Mouse (Mus musculus) stomach, embryonic 15.5 days (tissue): ENCODE measurements at regions not wholly inside any gene's neighbourhood (a gene's known extent, or its start where the extent isn't known, plus 50 kb on each side); places are given as distances from the start of the nearest gene placed in this dataset.

Experiments
- ATAC-seq: fragments of 200-750 bp; cut with Nextera tagmentation; 2 replicates; pipeline ENCODE4 v1.8.0; 2017; ENCODE audit warnings: low read depth, moderate number of reproducible peaks, moderate TSS enrichment; ENCODE audit not compliant: insufficient read depth, low FRiP score
- H3K27ac ChIP-seq: fragments of 300-500 bp; sonication (generic); 2 replicates; pipeline ENCODE4 v1.5.1; 2015; ENCODE audit warnings: mild to moderate bottlenecking, inconsistent platforms
- H3K27me3 ChIP-seq: fragments of 300-500 bp; sonication (generic); replicated peaks from 2 replicates; pipeline ENCODE4 v1.6.1; 2015; ENCODE audit warnings: inconsistent platforms
- H3K36me3 ChIP-seq: fragments of 300-500 bp; sonication (generic); 2 replicates; pipeline ENCODE4 v1.6.1; 2015; ENCODE audit warnings: inconsistent platforms
- H3K4me1 ChIP-seq: fragments of 300-500 bp; sonication (generic); 2 replicates; pipeline ENCODE4 v1.6.1; 2015; ENCODE audit warnings: inconsistent platforms
- H3K4me2 ChIP-seq: fragments of 300-500 bp; sonication (generic); 2 replicates; pipeline ENCODE4 v1.6.1; 2015; ENCODE audit warnings: mild to moderate bottlenecking, inconsistent platforms
- H3K4me3 ChIP-seq: fragments of 300-500 bp; sonication (generic); replicated peaks from 2 replicates; pipeline ENCODE4 v1.5.1; 2015; ENCODE audit warnings: inconsistent platforms
- H3K9ac ChIP-seq: fragments of 300-500 bp; sonication (generic); 2 replicates; pipeline ENCODE4 v1.6.1; 2015; ENCODE audit warnings: inconsistent platforms
- H3K9me3 ChIP-seq: fragments of 300-500 bp; sonication (generic); 2 replicates; pipeline ENCODE4 v1.6.1; 2016; ENCODE audit warnings: inconsistent platforms
- WGBS: fragments of 180-500 bp; shearing (Covaris S2); methylation state at CpG from one replicate; pipeline ENCODE4 v1.1.7; 2015; 5-methylcytosine and 5-hydroxymethylcytosine counted together

DNA sequence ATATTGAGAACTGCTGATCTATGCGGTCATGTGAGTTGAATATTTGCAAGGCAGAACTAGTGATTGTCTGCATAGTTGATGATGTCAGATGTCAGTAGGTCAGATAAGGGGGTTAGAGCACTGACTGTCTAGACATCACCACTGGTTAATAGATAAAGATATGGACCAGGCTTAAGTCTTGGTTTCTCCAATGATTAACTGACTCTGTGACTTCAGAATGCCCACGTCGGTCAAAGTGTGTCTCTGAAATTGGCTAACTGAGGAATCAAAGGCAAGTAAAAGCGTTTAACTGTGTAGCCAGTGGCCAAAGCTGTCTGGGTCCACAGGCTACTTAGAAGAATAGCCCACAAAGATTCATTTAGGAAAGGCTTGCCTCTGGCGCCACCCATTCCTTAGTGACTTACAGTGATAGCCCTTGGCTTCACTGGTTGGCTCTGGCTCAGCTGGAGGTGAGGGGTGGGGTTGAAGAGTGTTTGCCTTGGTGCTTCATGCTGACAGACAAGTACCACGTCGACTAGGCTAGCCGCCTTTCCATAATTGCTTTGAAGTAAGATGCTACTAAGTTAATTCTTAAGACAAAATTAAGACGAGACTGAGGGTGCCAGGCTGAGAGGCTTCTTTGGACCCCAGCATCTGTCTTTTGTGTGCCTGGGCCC, 463.1 kb downstream of the Insc start:
- 63% methylated on average over 9 of the region's 9 CpGs for WGBS
- H3K9ac ChIP-seq: no peak overlapping the region
- ATAC-seq: no peak
- H3K36me3 ChIP-seq: no peaks in the 10 kb centered on the region
- no peaks in the 10 kb centered on the region for H3K9me3 ChIP-seq
- no peak overlapping the region for H3K27ac ChIP-seq
- no peaks in the 10 kb centered on the region for H3K27me3 ChIP-seq
- no peaks in the 10 kb centered on the region for H3K4me1 ChIP-seq
- no peak overlapping the region for H3K4me2 ChIP-seq
- no peak overlapping the region for H3K4me3 ChIP-seq

DNA sequence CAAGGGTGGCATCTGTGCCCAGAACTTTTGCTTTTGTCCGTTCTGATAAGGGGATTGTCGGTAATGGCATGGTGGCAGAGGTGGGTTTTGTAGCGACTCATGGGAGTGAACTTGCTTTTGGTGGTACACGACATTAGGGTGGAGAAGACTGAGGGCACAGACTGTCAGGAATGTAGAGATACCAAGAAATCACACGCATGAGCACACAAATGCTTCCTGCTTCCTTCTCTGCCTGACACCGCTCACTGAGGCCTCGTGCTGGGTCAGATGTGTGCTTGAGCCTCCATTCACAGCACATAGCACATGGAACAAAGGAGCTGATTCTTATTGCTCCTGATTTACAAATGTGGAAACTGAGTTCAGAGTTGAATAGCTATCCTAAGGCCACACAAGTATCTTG, 465.3 kb downstream of the Insc start:
- ATAC-seq: no peak
- no peaks in the 10 kb centered on the region for H3K9me3 ChIP-seq
- no peaks in the 10 kb centered on the region for H3K4me1 ChIP-seq
- 84% methylated on average over 7 of the region's 7 CpGs for WGBS
- no peaks in the 10 kb centered on the region for H3K36me3 ChIP-seq
- H3K4me3 ChIP-seq: no peak overlapping the region
- H3K4me2 ChIP-seq: no peak overlapping the region
- H3K27me3 ChIP-seq: no peaks in the 10 kb centered on the region
- no peak overlapping the region for H3K9ac ChIP-seq
- H3K27ac ChIP-seq: no peak overlapping the region

DNA sequence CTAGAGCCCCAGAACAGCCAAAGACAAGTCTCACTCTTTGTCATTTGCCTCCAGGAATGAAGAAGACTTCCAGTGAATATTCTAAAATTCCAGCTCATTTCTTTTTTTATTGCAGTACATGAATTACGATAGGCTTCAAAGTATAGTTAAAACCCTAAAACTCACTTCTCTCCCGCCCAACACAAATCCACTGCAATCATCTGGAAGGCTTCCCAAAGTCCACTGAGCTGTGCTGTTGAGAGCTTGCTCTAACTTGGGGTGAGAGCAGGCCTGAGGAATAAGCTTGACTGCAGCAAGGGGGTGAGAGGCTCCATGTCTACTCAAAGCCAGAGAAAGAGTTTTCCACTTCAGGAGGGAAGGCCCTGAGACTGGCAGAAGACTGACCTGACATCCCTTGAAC, 466.5 kb downstream of the Insc start:
- no peaks in the 10 kb centered on the region for H3K9me3 ChIP-seq
- H3K9ac ChIP-seq: no peak overlapping the region
- 69% methylated on average over 2 of the region's 2 CpGs for WGBS
- H3K4me1 ChIP-seq: no peaks in the 10 kb centered on the region
- no peaks in the 10 kb centered on the region for H3K27me3 ChIP-seq
- no peak overlapping the region for H3K4me2 ChIP-seq
- no peak overlapping the region for H3K27ac ChIP-seq
- no peak overlapping the region for H3K4me3 ChIP-seq
- H3K36me3 ChIP-seq: no peaks in the 10 kb centered on the region
- no peak for ATAC-seq

DNA sequence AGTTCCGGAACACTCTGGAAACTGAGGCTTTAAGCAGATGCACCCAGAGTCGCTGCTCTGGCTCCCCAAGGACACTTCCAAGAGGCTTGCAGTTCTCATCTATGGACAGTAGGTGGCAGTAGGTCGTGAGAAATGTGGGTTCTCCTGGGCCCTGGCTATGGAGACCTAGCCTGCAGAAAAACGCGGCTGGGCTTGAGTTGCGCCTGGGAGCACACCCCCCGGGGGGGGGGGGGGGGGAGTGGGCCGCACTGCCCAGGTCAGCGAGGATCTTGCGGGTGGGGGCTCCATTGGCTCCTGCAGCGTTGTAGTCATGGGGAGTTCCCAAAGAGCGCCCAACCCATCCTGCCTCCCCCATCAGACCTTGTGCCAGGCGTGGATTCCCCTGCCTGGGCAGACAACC, 473.3 kb downstream of the Insc start:
- WGBS: under 1% methylated on average over 13 of the region's 13 CpGs
- H3K9ac ChIP-seq: no peak overlapping the region
- H3K27ac ChIP-seq: no peak overlapping the region
- no peaks in the 10 kb centered on the region for H3K9me3 ChIP-seq
- no peaks in the 10 kb centered on the region for H3K27me3 ChIP-seq
- ATAC-seq: peak; percentile 90
- H3K4me1 ChIP-seq: peaks cover 7% of the 10 kb centered on the region; the same call in 1 of the 2 replicates
- H3K4me2 ChIP-seq: peak overlapping the region; percentile 69
- H3K36me3 ChIP-seq: no peaks in the 10 kb centered on the region
- H3K4me3 ChIP-seq: peak overlapping the region; percentile 32

DNA sequence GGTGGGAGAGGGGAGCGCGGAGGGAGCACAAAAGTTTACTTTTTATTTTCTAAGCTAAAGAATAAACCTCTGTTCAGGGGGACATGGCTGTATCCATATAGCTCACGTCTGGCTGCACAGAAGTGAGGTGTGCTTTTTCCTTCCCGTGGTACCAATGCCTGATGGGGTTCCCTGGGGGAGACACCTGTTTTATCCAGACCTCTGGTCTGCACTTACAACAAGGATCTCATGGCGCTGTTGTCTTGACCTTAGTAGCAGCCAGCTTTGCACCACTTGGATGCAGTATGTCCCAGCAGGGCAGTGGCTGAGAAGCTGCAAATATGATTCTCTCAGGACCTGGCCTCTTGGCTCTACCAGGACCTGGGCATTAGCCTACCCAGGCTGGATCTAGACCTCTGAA, 473.8 kb downstream of the Insc start:
- Histone ChIP-seq H3K27me3 (no peaks in the 10 kb centered on the region), H3K9ac (no peak overlapping the region), H3K4me2 (peak overlapping the region; percentile 69), H3K4me3 (peak overlapping the region; percentile 32), H3K4me1 (peaks cover 7% of the 10 kb centered on the region; the same call in 1 of the 2 replicates), H3K27ac (no peak overlapping the region), H3K36me3 (no peaks in the 10 kb centered on the region), H3K9me3 (no peaks in the 10 kb centered on the region)
- WGBS: 7% methylated on average over 5 of the region's 5 CpGs
- ATAC-seq: peak; percentile 27; the same call in 1 of the 2 replicates

DNA sequence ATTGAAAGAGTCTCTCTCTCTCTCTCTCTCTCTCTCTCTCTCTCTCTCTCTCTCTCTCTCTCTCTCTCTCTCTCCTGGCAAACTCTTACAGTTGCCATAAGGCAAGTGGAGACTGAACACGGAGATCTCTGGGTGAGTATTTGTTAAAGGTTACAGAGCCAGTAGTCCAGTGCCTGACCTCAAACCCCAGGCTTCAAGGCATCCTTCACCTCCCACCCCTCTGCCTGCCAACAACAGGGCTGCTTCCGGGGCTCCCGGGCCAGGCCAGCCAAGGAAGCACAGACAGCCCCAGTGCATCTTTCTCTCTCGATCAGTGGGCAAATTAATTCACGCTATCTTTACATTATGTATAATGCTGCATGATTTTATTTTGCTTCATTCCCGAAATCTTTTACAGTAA, 474.2 kb downstream of the Insc start:
- WGBS: 49% methylated on average over 6 of the region's 6 CpGs
- H3K9ac ChIP-seq: no peak overlapping the region
- H3K4me1 ChIP-seq: peaks cover 7% of the 10 kb centered on the region; the same call in 1 of the 2 replicates
- no peaks in the 10 kb centered on the region for H3K9me3 ChIP-seq
- no peaks in the 10 kb centered on the region for H3K36me3 ChIP-seq
- ATAC-seq: no peak
- no peak overlapping the region for H3K27ac ChIP-seq
- H3K27me3 ChIP-seq: no peaks in the 10 kb centered on the region
- H3K4me3 ChIP-seq: no peak overlapping the region
- no peak overlapping the region for H3K4me2 ChIP-seq

DNA sequence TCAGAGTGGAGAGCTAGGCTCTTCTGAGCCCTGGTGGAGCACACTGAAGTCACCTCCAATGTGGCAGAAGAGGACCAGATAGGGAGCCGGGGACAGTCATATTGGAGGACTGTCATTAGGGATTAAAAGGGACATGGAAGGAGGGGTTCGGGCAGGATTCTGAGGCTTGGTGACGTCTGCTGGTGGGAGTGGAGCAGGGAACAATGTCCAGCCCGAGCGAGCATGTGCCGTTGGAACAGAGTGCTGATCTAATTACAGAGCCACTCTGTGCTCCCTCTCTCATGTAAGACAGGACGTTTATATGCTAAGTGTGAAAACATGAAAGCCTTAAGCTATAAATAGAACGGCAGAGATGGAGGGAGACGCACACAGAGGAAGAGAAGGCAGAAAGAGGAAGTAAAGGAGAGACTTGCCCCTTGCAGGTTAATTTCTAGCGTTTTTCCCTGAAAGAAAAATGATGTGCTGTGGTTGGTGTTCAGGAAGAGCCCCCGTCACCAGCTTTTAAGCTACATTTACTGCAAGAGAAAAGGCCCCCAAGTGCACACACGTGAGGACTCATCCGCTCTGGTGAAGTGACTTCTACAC, 475.2 kb downstream of the Insc start:
- H3K27ac ChIP-seq: no peak overlapping the region
- H3K4me3 ChIP-seq: no peak overlapping the region
- no peaks in the 10 kb centered on the region for H3K9me3 ChIP-seq
- no peaks in the 10 kb centered on the region for H3K27me3 ChIP-seq
- H3K36me3 ChIP-seq: no peaks in the 10 kb centered on the region
- peaks cover 7% of the 10 kb centered on the region; the same call in 1 of the 2 replicates for H3K4me1 ChIP-seq
- no peak overlapping the region for H3K4me2 ChIP-seq
- ATAC-seq: no peak
- H3K9ac ChIP-seq: no peak overlapping the region
- WGBS: 31% methylated on average over 13 of the region's 13 CpGs

DNA sequence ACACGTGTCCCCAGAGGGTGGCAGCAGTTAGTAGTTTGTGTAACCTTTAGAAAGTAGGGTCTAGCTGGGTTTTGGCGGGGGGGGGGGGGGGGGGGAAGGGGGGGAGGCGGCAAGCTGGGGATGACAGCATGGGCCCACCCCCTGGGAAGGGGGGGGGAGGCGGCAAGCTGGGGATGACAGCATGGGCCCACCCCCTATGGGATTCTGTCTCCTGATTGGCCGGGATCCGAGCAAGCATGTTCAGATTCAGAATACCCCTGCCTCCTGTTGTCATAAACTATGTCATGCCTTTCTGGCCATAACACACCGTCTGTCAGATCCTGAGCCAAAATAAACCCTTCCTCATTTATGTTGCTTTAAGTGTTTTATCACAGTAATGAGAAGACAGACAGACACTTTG, 479.1 kb downstream of the Insc start:
- H3K4me3 ChIP-seq: no peak overlapping the region
- no peak overlapping the region for H3K27ac ChIP-seq
- no peaks in the 10 kb centered on the region for H3K27me3 ChIP-seq
- no peak for ATAC-seq
- H3K36me3 ChIP-seq: no peaks in the 10 kb centered on the region
- no peaks in the 10 kb centered on the region for H3K9me3 ChIP-seq
- WGBS: 44% methylated on average over 5 of the region's 7 CpGs
- peaks cover 7% of the 10 kb centered on the region; the same call in 1 of the 2 replicates for H3K4me1 ChIP-seq
- no peak overlapping the region for H3K9ac ChIP-seq
- no peak overlapping the region for H3K4me2 ChIP-seq

DNA sequence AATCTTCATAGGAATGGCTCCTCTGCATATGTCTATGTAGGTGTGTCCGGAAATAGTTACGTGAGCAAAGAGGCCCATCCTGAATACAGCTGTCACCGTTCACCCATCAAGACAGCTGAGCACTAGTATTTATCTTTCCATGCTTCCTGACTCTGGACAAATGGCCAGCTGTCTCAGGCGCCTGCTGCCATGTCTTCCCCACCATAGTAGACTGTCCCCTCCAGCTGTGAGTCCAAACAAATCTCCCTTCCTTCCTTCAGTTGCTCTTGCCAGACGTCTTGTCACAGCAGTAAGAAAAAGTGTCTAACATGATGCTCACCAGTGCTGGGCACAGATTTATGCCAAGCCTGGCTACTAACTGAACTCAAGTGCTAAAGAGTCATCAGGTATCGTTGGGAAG, 487.0 kb downstream of the Insc start:
- Histone ChIP-seq H3K4me2 (no peak overlapping the region), H3K9ac (no peak overlapping the region), H3K27me3 (no peaks in the 10 kb centered on the region), H3K4me3 (no peak overlapping the region), H3K4me1 (no peaks in the 10 kb centered on the region), H3K9me3 (no peaks in the 10 kb centered on the region), H3K36me3 (no peaks in the 10 kb centered on the region), H3K27ac (no peak overlapping the region)
- no peak for ATAC-seq
- WGBS: 62% methylated on average over 6 of the region's 6 CpGs

DNA sequence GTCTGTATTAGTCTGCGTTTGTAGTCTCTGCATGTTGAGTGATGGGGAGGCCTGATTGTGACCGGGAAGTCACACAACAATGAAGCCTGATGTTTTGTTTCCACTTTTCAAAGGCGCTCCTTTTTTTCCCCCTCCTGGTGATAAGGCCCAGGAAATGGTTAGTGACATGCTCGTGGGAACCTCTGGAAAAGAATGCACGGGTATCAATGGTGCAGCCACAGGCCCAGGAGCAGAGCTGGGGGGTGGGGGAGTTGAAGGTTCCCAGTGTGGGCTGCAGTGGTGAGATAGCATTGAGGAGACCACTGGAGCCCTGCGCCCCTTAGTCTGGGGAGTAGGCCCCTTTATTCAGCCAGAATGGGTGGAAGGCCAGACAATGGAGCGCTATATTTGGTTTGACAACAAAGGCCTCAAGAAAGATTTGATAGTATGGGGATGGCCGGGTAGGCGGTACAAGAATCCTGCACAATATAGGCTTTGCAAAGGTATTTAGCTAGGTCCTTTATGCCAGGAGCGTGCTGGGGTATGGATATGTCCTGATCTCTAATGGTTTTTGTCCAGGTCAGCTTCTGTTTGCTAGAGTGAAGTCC, 490.4 kb downstream of the Insc start:
- WGBS: 50% methylated on average over 10 of the region's 10 CpGs
- H3K27ac ChIP-seq: no peak overlapping the region
- no peak overlapping the region for H3K4me3 ChIP-seq
- no peak overlapping the region for H3K9ac ChIP-seq
- ATAC-seq: no peak
- no peaks in the 10 kb centered on the region for H3K27me3 ChIP-seq
- no peaks in the 10 kb centered on the region for H3K4me1 ChIP-seq
- H3K36me3 ChIP-seq: no peaks in the 10 kb centered on the region
- H3K9me3 ChIP-seq: no peaks in the 10 kb centered on the region
- H3K4me2 ChIP-seq: no peak overlapping the region

DNA sequence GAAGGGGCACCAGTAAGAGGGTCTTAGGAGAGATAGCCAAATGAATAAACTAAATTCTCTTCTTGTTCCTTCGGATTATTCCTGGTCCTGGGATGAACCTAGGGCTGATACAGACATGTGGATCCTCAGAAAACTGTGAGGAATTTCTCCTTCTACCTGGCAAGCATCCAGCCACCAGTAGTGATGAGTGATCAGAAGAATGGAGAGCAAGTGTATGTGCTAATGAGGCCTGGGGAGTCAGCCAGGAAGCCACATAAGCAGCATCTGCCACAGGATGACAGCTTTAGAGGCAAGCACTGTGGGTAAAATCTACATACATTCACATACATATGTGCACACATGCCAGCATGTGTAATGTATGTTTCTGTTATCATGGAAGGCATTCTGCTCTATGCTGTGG, 493.6 kb downstream of the Insc start:
- H3K4me2 ChIP-seq: no peak overlapping the region
- WGBS: 79% methylated on average over 1 of the region's 1 CpGs
- no peaks in the 10 kb centered on the region for H3K36me3 ChIP-seq
- no peak overlapping the region for H3K9ac ChIP-seq
- no peaks in the 10 kb centered on the region for H3K4me1 ChIP-seq
- no peak overlapping the region for H3K27ac ChIP-seq
- ATAC-seq: no peak
- H3K9me3 ChIP-seq: no peaks in the 10 kb centered on the region
- H3K4me3 ChIP-seq: no peak overlapping the region
- H3K27me3 ChIP-seq: no peaks in the 10 kb centered on the region

DNA sequence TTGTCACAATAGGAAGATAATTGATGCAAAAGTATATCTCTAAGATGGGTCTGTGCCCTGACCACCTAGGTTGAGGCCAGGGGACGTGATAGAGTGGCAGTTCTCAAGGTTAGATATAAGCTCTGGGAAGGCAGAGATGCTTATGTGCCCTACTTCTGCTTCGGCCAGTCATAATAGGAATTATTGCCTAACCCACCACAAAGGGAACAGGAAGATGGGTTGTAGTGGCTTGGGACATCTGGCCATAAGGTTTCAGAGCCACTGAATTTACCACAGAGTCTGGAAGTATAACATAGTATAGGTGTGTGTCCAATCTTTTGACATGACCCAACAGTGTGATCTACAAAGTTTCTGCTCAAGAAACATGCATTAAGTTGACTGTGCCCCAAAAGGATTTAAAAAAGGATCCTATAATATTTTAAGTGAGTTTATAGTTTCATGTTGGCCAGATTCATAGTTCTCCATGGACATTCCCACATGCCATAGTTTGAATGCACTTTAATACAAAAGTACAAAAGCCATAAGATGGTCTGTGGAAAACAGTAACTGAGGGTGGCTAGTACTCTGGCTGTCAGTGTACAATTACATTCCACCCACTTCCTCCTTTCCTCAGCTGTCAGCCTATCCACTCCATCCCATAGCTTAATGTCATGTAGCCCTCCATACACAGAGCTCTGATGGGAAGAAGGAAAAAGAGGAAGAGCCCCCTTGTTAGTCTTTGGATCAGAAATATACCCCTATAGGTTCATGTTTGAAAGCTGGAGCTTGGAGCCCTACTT, 508.3 kb downstream of the Insc start:
- WGBS: 83% methylated on average over 2 of the region's 2 CpGs

More for the DNA sequence above, 508.3 kb downstream of the Insc start:
- Histone ChIP-seq H3K4me3 (no peak overlapping the region), H3K9me3 (no peaks in the 10 kb centered on the region), H3K27me3 (no peaks in the 10 kb centered on the region), H3K4me2 (no peak overlapping the region), H3K27ac (no peak overlapping the region), H3K9ac (no peak overlapping the region), H3K36me3 (no peaks in the 10 kb centered on the region), H3K4me1 (no peaks in the 10 kb centered on the region)
- ATAC-seq: no peak
